Mouse (Mus musculus): ENCODE measurements around the gene Gm37240.
A peak's percentile ranks its signal among the peaks of the same experiment; 100 is the strongest.

The Gm37240 gene

GRCm38 (mm10) chr3:85397816-85398482 is 489.4 kb downstream of the Gm37240 start:
- no peak for DNase-seq (ENCODE audit: low spot score in 2 of 2)

GRCm38 (mm10) chr3:85393395-85393794 is 493.9 kb downstream of the Gm37240 start:
- no peak for DNase-seq (ENCODE audit: low spot score in 2 of 2)

- DNase-seq (ENCODE audit: low spot score in 2 of 2): no peak
These were observed 495.6 kb downstream of the Gm37240 start for GRCm38 (mm10) chr3:85391756-85392155.

GRCm38 (mm10) chr3:85391111-85391510 is 496.2 kb downstream of the Gm37240 start:
- peak; percentile 50 to 66 for DNase-seq (ENCODE audit: low spot score in 2 of 2)

GRCm38 (mm10) chr3:85385371-85385770 is 501.9 kb downstream of the Gm37240 start:
- DNase-seq (ENCODE audit: low spot score in 2 of 2): no peak

- no peak for DNase-seq (ENCODE audit: low spot score in 2 of 2)
These were observed 504.0 kb downstream of the Gm37240 start for GRCm38 (mm10) chr3:85383330-85383729.

GRCm38 (mm10) chr3:85378703-85379395 is 508.5 kb downstream of the Gm37240 start:
- peak; percentile 25 to 36 for DNase-seq (ENCODE audit: low spot score in 2 of 2)

GRCm38 (mm10) chr3:85377946-85378702 is 509.2 kb downstream of the Gm37240 start:
- DNase-seq (ENCODE audit: low spot score in 2 of 2): no peak

GRCm38 (mm10) chr3:85377505-85377904 is 509.8 kb downstream of the Gm37240 start:
- no peak for DNase-seq (ENCODE audit: low spot score in 2 of 2)

- no peak for DNase-seq (ENCODE audit: low spot score in 2 of 2)
These were observed 510.8 kb downstream of the Gm37240 start for GRCm38 (mm10) chr3:85376541-85376940.

- no peak for DNase-seq (ENCODE audit: low spot score in 2 of 2)
These were observed 514.3 kb downstream of the Gm37240 start for GRCm38 (mm10) chr3:85373039-85373438.

GRCm38 (mm10) chr3:85369847-85370246 is 517.5 kb downstream of the Gm37240 start:
- DNase-seq (ENCODE audit: low spot score in 2 of 2): no peak

- no peak for DNase-seq (ENCODE audit: low spot score in 2 of 2)
These were observed 518.2 kb downstream of the Gm37240 start for GRCm38 (mm10) chr3:85369157-85369556.

- DNase-seq (ENCODE audit: low spot score in 2 of 2): peak; percentile 53 to 62
These were observed 518.8 kb downstream of the Gm37240 start for GRCm38 (mm10) chr3:85368354-85369120.

GRCm38 (mm10) chr3:85364591-85365343 is 522.6 kb downstream of the Gm37240 start:
- DNase-seq (ENCODE audit: low spot score in 2 of 2): no peak

- DNase-seq (ENCODE audit: low spot score in 2 of 2): no peak
These were observed 524.4 kb downstream of the Gm37240 start for GRCm38 (mm10) chr3:85362883-85363282.

GRCm38 (mm10) chr3:85356373-85356772 is 530.9 kb downstream of the Gm37240 start:
- no peak for DNase-seq (ENCODE audit: low spot score in 2 of 2)

- DNase-seq (ENCODE audit: low spot score in 2 of 2): no peak
These were observed 539.3 kb downstream of the Gm37240 start for GRCm38 (mm10) chr3:85348021-85348420.

- DNase-seq (ENCODE audit: low spot score in 2 of 2): no peak
These were observed 546.0 kb downstream of the Gm37240 start for GRCm38 (mm10) chr3:85341103-85341860.

- no peak for DNase-seq (ENCODE audit: low spot score in 2 of 2)
These were observed 546.8 kb downstream of the Gm37240 start for GRCm38 (mm10) chr3:85340491-85340890.

Data from frontal cortex, postnatal 14 days (tissue).